Mouse (Mus musculus) forebrain, embryonic 13.5 days (tissue): Measurements from ENCODE around the gene Slc22a8. TPM values are rescaled to one million over a fixed set of nuclear protein-coding genes. Genes with fewer than 3 reads are reported as not detected.

Source experiments
- ATAC-seq: fragments of 200-750 bp; cut with Nextera tagmentation; 2 replicates; pipeline ENCODE4 v1.8.0; 2017
- H3K27ac ChIP-seq: fragments of 300-500 bp; sonication (generic); 2 replicates; pipeline ENCODE4 v1.5.1; 2015; ENCODE audit warnings: inconsistent platforms, mild to moderate bottlenecking, moderate library complexity
- H3K27me3 ChIP-seq: fragments of 300-500 bp; sonication (generic); 2 replicates; pipeline ENCODE4 v1.6.1; 2015; ENCODE audit warnings: mild to moderate bottlenecking, inconsistent platforms
- H3K36me3 ChIP-seq: fragments of 300-500 bp; sonication (generic); 2 replicates; pipeline ENCODE4 v1.6.1; 2015; ENCODE audit warnings: mild to moderate bottlenecking, inconsistent platforms; ENCODE audit not compliant: poor library complexity, severe bottlenecking
- H3K4me1 ChIP-seq: fragments of 300-500 bp; sonication (generic); 2 replicates; pipeline ENCODE4 v1.6.1; 2015; ENCODE audit warnings: inconsistent platforms
- H3K4me2 ChIP-seq: fragments of 300-500 bp; sonication (generic); 2 replicates; pipeline ENCODE4 v1.6.1; 2015; ENCODE audit warnings: inconsistent platforms, mild to moderate bottlenecking, moderate library complexity
- H3K4me3 ChIP-seq: fragments of 300-500 bp; sonication (generic); 2 replicates; pipeline ENCODE4 v1.5.1; 2015; ENCODE audit warnings: mild to moderate bottlenecking, inconsistent platforms
- H3K9ac ChIP-seq: fragments of 300-500 bp; sonication (generic); 2 replicates; pipeline ENCODE4 v1.6.1; 2015; ENCODE audit warnings: mild to moderate bottlenecking, inconsistent platforms
- H3K9me3 ChIP-seq: fragments of 300-500 bp; sonication (generic); replicated peaks from 2 replicates; pipeline ENCODE4 v1.6.1; 2016; ENCODE audit warnings: inconsistent platforms
- WGBS: fragments of 180-500 bp; shearing (Covaris S2); methylation state at CpG from one replicate; pipeline ENCODE4 v1.1.7; 2015; 5-methylcytosine and 5-hydroxymethylcytosine counted together
- polyA plus RNA-seq: library from polyadenylated mRNA; unstranded; fragments of >200 nt; fragmentation: Nextera tagmentation; extraction: Ambion mirVana; gene quantifications from 2 replicates; pipeline ENCODE4 v1.2.1, GENCODE M21; 2015

Gene Slc22a8
- polyA plus RNA-seq: 1.3 and 1.6 TPM in 2 replicates

DNA sequence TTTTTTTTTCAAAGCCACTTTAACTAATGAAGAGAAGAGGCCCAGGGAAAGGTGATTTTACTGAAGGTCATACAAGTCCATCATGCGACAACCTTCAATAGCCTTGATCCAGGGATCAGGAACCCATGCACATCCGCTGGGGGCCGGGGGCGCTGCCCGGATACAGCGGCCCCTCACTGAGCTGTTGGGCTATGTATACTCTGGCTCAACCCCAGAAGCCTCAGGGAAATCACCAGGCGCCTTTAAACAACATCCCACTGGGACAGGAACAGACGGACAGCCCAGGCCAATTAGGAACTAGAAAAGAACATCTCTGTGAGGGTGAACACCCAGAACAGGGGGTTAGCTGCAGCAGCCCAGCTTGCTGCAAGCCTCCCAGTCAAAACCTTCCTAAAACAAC is at the start of gene Slc22a8:
TSS of gene Slc22a8 (plus strand) at position 301 of the 400 bp plus-strand sequence.
- Histone ChIP-seq H3K27ac (no peak within 1 kb of the TSS), H3K36me3 (no peaks in the 10 kb centered on the region), H3K4me3 (no peak within 1 kb of the TSS), H3K4me2 (no peak within 1 kb of the TSS), H3K27me3 (no peaks in the 10 kb centered on the region), H3K9ac (no peak within 1 kb of the TSS), H3K4me1 (no peaks in the 10 kb centered on the region), H3K9me3 (no peaks in the 10 kb centered on the region)
- ATAC-seq: no peak
- 62% methylated on average over 8 of the region's 8 CpGs for WGBS

DNA sequence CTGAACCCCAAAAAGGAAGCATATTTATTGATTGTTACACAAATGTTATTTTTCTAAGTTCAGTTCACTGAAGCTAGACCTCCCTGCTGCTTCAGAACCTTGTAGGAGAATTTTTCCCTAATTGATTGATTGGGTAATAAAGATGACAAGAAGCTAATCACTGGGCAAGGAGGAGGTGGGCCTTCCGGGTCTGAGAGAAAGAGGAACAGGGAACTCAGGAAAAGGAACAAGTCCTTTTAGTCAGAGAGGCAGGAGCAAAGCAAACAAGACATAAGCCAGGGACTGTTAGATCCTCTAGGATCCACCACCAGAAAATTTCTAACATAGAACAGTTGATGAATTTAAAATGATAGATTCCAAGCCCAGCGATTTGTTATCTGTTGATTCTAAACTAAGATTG is 32.2 kb upstream of the Slc22a8 start:
- no peak for ATAC-seq
- Histone ChIP-seq H3K27ac (no peak overlapping the region), H3K4me2 (no peak overlapping the region), H3K9ac (no peak overlapping the region), H3K9me3 (no peaks in the 10 kb centered on the region), H3K4me3 (no peak overlapping the region), H3K36me3 (no peaks in the 10 kb centered on the region), H3K27me3 (no peaks in the 10 kb centered on the region), H3K4me1 (no peaks in the 10 kb centered on the region)
- WGBS: 78% methylated on average over 2 of the region's 2 CpGs

DNA sequence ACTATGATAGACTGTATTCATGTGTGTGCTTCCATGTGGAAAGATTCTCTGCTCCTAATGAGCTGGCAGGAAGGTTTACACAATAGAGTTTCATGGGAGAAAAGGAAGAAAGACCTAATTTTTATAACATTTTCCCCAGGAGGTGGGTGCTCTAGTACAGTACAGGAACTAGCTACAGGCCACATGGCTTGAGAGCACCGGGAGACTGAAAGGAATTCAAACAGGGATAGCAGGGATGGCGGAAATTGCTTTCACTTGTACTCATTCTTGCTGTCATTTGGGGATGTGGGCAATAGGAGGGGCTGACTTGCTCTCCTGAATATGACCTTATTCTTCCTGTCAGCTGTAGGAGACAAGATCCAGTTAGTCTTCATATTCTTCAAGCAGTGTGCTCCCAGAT is 27.0 kb upstream of the Slc22a8 start:
- Histone ChIP-seq H3K4me2 (no peak overlapping the region), H3K4me1 (0 out of 2 replicates have a peak, but pooled peaks cover 7% of the 10 kb centered on the region), H3K9ac (no peak overlapping the region), H3K4me3 (no peak overlapping the region), H3K9me3 (no peaks in the 10 kb centered on the region), H3K27ac (no peak overlapping the region), H3K36me3 (no peaks in the 10 kb centered on the region), H3K27me3 (no peaks in the 10 kb centered on the region)
- no peak for ATAC-seq
- WGBS: 50% methylated on average over 2 of the region's 2 CpGs

DNA sequence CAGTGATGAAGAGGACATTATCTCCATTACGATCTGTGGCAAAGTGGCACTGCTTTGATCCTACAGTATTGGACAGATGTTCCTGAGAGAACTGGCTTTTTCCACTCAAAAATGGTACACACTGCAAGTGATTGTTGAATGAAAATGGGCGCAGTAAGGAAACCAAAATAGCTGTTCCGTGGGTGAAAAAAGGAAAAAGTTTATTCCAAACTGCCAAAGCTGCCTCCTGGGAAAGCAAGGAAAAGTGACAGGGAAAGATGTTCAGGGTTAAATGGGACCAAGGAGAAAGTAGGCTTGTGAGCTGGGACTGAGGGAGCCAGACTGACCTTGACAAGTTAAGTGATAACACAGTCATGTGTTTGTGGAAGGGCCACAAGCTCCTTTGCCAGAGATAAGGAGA is 26.6 kb upstream of the Slc22a8 start:
- H3K9ac ChIP-seq: no peak overlapping the region

DNA sequence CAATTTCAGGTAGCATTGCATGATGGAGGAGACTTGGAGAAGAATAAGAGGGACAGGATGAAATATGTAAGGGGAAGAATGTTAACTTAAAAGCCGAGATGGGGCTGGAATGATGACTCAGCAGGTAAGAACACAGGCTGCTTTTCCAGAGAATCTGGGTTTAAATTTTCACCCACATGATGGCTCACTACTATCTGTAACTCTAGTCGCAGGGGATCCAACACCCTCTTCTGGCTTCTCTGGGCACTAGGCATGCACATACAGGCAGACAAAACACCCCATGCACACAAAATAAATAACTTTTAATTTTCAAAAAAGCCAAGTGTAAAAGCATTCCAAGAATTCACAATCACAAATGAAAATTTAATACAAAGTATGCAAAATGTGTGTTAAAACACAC is 25.8 kb upstream of the Slc22a8 start:
- H3K27ac ChIP-seq: no peak overlapping the region
- H3K4me1 ChIP-seq: 0 out of 2 replicates have a peak, but pooled peaks cover 7% of the 10 kb centered on the region
- H3K4me3 ChIP-seq: no peak overlapping the region
- ATAC-seq: no peak
- H3K9me3 ChIP-seq: no peaks in the 10 kb centered on the region
- H3K27me3 ChIP-seq: no peaks in the 10 kb centered on the region
- WGBS: 77% methylated on average over 2 of the region's 2 CpGs
- no peak overlapping the region for H3K4me2 ChIP-seq
- H3K36me3 ChIP-seq: no peaks in the 10 kb centered on the region
- H3K9ac ChIP-seq: no peak overlapping the region

More for the DNA sequence above, 26.6 kb upstream of the Slc22a8 start:
- 79% methylated on average over 3 of the region's 3 CpGs for WGBS
- no peak overlapping the region for H3K4me2 ChIP-seq
- H3K4me1 ChIP-seq: 0 out of 2 replicates have a peak, but pooled peaks cover 7% of the 10 kb centered on the region
- ATAC-seq: no peak
- no peaks in the 10 kb centered on the region for H3K36me3 ChIP-seq
- no peaks in the 10 kb centered on the region for H3K9me3 ChIP-seq
- H3K27me3 ChIP-seq: no peaks in the 10 kb centered on the region
- no peak overlapping the region for H3K27ac ChIP-seq
- H3K4me3 ChIP-seq: no peak overlapping the region

DNA sequence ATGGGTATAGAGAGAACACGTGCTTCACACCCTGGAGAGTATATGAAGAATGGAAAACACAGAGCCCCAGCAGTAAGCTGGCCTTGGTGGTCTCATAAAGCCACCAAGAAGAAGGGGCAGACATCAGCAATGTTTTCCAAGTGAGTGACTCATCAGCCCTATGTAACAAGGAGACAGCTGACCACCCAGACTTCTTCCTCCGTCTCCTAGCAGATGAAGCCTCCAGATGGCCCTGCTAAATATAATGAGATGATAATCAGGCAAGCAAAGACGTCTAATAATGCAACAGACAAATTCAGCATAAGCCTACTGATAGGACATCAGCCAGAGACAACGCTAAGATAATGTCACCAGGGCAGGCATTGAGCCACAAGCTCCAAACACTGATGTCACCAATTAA is 25.1 kb upstream of the Slc22a8 start:
- no peak overlapping the region for H3K4me3 ChIP-seq
- peak; percentile 43; the same call in 1 of the 2 replicates for ATAC-seq

DNA sequence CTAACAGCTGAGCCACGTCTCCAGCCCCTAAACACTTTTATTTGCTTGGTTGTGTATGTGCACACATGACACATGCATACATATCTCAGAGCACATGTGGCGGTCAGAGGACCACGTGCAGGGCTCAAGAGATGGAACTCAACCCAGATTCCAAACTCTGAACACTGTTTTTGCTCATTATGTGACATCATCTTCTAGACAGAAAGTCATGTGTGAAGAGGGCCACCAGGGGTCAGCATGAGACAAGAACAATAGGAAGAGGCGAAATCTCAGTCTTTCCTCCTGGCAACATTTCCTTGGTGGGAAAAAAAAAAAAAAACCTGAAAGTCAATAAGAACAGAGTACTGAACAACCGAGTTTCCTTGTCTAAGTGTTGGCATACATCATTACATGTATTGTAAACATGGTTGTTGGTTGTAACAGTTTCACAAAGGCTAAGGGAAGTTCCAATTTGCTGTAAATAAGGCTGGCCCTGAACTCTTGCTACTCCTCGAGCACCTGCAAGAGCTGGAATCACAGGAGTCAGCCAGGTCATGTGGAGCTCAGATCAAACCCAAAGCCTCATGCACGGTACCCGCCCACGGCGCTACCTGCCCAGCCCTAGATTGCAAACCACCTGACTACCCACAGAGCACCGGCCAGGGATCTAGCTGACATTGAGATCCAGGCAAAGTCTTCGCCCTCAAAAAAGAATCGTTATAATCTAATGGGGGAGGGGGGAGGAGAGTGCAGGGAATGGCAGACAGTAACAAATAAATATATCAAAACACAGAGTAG is 23.8 kb upstream of the Slc22a8 start:
- H3K27ac ChIP-seq: no peak overlapping the region
- no peak for ATAC-seq
- no peaks in the 10 kb centered on the region for H3K9me3 ChIP-seq
- H3K4me2 ChIP-seq: no peak overlapping the region
- WGBS: 53% methylated on average over 13 of the region's 13 CpGs
- 0 out of 2 replicates have a peak, but pooled peaks cover 7% of the 10 kb centered on the region for H3K4me1 ChIP-seq
- H3K27me3 ChIP-seq: no peaks in the 10 kb centered on the region
- H3K36me3 ChIP-seq: no peaks in the 10 kb centered on the region
- H3K9ac ChIP-seq: no peak overlapping the region
- H3K4me3 ChIP-seq: no peak overlapping the region

More for the DNA sequence above, 25.1 kb upstream of the Slc22a8 start:
- no peak overlapping the region for H3K27ac ChIP-seq
- no peaks in the 10 kb centered on the region for H3K27me3 ChIP-seq
- no peak overlapping the region for H3K4me2 ChIP-seq
- H3K4me1 ChIP-seq: 0 out of 2 replicates have a peak, but pooled peaks cover 7% of the 10 kb centered on the region
- no peak overlapping the region; the same call in 1 of the 2 replicates for H3K9ac ChIP-seq
- H3K9me3 ChIP-seq: no peaks in the 10 kb centered on the region
- WGBS: 26% methylated on average over 4 of the region's 4 CpGs
- H3K36me3 ChIP-seq: no peaks in the 10 kb centered on the region

DNA sequence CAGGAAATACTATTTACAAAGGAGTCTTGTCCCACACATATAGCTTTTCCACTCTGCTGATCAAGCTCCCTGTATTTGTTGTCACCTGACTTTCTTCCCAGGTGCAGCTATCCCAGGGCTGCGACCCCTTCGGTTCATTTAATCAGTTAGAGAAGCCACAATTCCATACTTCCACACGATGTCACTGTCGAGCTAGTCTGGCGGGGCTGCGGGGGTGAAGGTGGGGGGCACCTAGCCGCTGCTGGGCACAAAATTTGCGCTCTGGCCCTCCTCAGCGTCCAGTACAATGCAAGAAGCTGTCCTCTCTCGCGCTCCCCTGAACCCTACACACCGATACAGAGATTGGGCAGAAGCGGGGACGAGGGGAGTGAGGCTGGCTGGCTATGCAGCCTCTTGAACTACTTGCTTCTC is 21.6 kb upstream of the Slc22a8 start:
- Histone ChIP-seq H3K36me3 (no peaks in the 10 kb centered on the region), H3K4me1 (0 out of 2 replicates have a peak, but pooled peaks cover 7% of the 10 kb centered on the region), H3K4me3 (peak overlapping the region; percentile 22; the same call in 1 of the 2 replicates), H3K4me2 (peak overlapping the region; percentile 56), H3K9me3 (no peaks in the 10 kb centered on the region), H3K27me3 (no peaks in the 10 kb centered on the region), H3K9ac (peak overlapping the region; percentile 40; the same call in 1 of the 2 replicates), H3K27ac (no peak overlapping the region)
- 0 out of 2 replicates have a peak, but pooled peaks have one; percentile 30 for ATAC-seq
- WGBS: 4% methylated on average over 14 of the region's 14 CpGs

DNA sequence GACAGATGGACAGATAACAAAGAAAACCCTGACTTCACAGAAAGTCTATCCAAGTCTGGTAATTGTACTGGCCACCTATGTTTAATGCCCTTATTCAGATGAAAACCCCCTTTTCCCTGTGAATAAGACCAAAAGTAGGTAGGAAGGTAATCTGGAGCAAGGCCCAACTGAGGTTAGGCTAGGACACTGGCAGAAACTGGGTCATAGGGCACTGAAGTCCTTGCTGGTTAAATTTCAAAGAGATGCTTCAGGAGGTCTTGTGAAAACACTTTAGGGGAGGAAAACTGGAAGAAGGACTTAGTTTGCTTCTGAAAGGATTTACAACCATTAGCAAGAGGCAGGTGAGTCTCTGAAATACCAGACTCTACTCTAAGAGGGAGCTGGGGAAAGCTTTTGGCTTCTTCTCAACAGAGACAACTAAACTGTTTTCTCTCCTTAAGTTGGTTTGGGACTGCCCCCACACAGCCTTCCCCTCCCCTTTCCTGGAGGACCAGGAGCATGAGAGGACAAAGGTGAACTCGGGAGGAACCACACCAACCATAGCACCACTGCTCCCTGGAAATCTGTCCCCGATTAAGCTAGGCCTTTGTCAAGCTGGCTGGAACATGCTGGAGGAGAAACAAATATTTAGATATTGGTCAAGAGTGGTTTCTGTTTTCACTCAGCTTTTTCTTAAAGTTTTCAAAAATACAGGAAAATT is 20.6 kb upstream of the Slc22a8 start:
- Histone ChIP-seq H3K36me3 (no peaks in the 10 kb centered on the region), H3K9me3 (no peaks in the 10 kb centered on the region)
- ATAC-seq: no peak

DNA sequence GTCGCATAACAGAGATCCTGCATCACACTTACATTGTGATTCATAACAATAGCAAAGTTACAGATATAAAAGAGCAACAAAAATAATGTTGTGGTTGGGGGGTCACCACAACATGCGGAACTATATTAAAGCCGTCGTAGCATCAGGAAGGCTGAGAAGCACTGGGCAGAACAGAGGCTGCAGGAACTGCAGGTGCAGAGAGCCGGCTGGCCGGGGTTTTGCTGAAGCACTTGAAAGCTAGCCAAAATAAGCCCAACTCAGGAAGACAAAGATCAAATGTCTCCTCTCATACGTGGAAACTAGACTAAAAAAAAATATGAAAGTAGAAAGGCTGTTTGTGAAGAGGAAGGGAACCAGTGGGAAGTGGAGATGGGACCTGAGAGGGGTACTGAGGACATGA is 19.3 kb upstream of the Slc22a8 start:
- H3K9ac ChIP-seq: no peak overlapping the region
- H3K9me3 ChIP-seq: no peaks in the 10 kb centered on the region
- no peaks in the 10 kb centered on the region for H3K27me3 ChIP-seq
- no peaks in the 10 kb centered on the region for H3K36me3 ChIP-seq
- no peaks in the 10 kb centered on the region for H3K4me1 ChIP-seq
- no peak overlapping the region for H3K4me3 ChIP-seq
- 76% methylated on average over 7 of the region's 7 CpGs for WGBS
- no peak overlapping the region for H3K27ac ChIP-seq
- no peak for ATAC-seq
- H3K4me2 ChIP-seq: no peak overlapping the region

More for the DNA sequence above, 20.6 kb upstream of the Slc22a8 start:
- Histone ChIP-seq H3K4me3 (no peak overlapping the region), H3K4me1 (0 out of 2 replicates have a peak, but pooled peaks cover 7% of the 10 kb centered on the region), H3K27me3 (no peaks in the 10 kb centered on the region), H3K9ac (no peak overlapping the region), H3K27ac (no peak overlapping the region), H3K4me2 (no peak overlapping the region)
- WGBS: 61% methylated on average over 2 of the region's 2 CpGs

DNA sequence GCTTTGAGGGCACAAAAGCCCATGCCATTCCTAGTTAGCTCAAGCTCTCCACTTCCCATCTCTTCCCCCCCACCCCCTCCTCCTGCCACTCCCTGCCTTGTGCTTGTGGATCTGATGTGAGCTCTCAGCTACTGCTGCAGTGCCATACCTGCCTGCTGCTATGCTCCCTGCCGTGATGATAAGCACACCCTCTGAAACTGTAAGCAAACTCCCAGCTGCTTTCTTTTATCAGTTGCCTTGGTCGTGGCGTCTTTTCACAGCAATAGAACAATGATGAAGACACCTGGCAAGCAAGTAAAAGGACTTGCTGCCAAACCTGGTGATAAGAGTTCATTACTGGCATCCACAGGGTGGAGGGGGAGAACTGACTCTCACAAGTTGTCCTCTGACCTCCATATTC is 18.6 kb upstream of the Slc22a8 start:
- 33% methylated on average over 3 of the region's 3 CpGs for WGBS
- no peaks in the 10 kb centered on the region for H3K4me1 ChIP-seq

DNA sequence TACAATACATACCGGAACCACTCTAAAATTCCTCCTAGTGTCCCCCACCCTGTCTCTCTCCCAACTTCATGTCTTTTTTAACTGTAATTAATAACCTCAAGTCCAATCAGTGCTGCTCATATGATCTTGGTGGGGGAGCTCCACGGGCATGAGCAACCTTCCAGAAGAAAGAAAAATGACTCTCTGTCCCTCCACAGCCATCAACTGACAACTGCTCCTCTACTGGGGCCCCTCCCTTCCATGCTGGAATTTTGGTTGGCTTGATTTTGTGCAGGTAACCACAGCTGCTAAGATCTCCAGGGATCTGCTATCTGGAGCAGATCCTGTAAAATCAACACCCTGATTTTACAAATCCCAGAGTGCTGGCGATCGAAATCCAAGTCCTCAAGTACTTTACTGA is 13.6 kb upstream of the Slc22a8 start:
- Histone ChIP-seq H3K4me2 (no peak overlapping the region), H3K27ac (no peak overlapping the region), H3K4me3 (no peak overlapping the region), H3K4me1 (peaks cover 7% of the 10 kb centered on the region), H3K36me3 (no peaks in the 10 kb centered on the region), H3K27me3 (no peaks in the 10 kb centered on the region), H3K9me3 (no peaks in the 10 kb centered on the region), H3K9ac (no peak overlapping the region)
- ATAC-seq: no peak
- WGBS: 89% methylated on average over 4 of the region's 4 CpGs

More for the DNA sequence above, 18.6 kb upstream of the Slc22a8 start:
- H3K4me3 ChIP-seq: no peak overlapping the region
- no peak overlapping the region for H3K4me2 ChIP-seq
- no peaks in the 10 kb centered on the region for H3K36me3 ChIP-seq
- H3K9ac ChIP-seq: no peak overlapping the region
- H3K27ac ChIP-seq: no peak overlapping the region
- no peaks in the 10 kb centered on the region for H3K9me3 ChIP-seq
- H3K27me3 ChIP-seq: no peaks in the 10 kb centered on the region
- no peak for ATAC-seq
